Mouse (Mus musculus) embryonic facial prominence, embryonic 11.5 days (tissue): ENCODE data around the gene Tfpi. TPM values are rescaled to one million over a fixed set of nuclear protein-coding genes. Genes with fewer than 3 reads are reported as not detected.
A peak's percentile ranks its signal among the peaks of the same experiment; 100 is the strongest.

ENCODE experiments used
- ATAC-seq: fragments of 200-750 bp; cut with Nextera tagmentation; replicated peaks from 2 replicates; pipeline ENCODE4 v1.8.0; 2017; ENCODE audit warnings: low read depth; ENCODE audit not compliant: insufficient number of reproducible peaks, low FRiP score, low TSS enrichment
- DNase-seq: peaks from one replicate; pipeline ENCODE4 v3.0.0-alpha.2; 2015; ENCODE audit warnings: low spot score
- H3K27ac ChIP-seq: fragments of 300-500 bp; sonication (generic); replicated peaks from 2 replicates; pipeline ENCODE4 v1.5.1; 2014; ENCODE audit warnings: mild to moderate bottlenecking, low read depth, low read length, control low read depth
- H3K27me3 ChIP-seq: fragments of 300-500 bp; sonication (generic); 2 replicates; pipeline ENCODE4 v1.6.1; 2014; ENCODE audit warnings: mild to moderate bottlenecking, low read length, moderate library complexity, mixed read lengths; ENCODE audit not compliant: control insufficient read depth, insufficient read depth
- H3K36me3 ChIP-seq: fragments of 300-500 bp; sonication (generic); replicated peaks from 2 replicates; pipeline ENCODE4 v1.6.1; 2014; ENCODE audit warnings: low read depth, mild to moderate bottlenecking, low read length, moderate library complexity, mixed read lengths; ENCODE audit not compliant: control insufficient read depth, insufficient read depth
- H3K4me1 ChIP-seq: fragments of 300-500 bp; sonication (generic); 2 replicates; pipeline ENCODE4 v1.6.1; 2014; ENCODE audit warnings: low read length, mixed read lengths; ENCODE audit not compliant: control insufficient read depth, insufficient read depth
- H3K4me2 ChIP-seq: fragments of 300-500 bp; sonication (generic); 2 replicates; pipeline ENCODE4 v1.6.1; 2014; ENCODE audit warnings: low read depth, mild to moderate bottlenecking, control low read depth, low read length, moderate library complexity
- H3K4me3 ChIP-seq: fragments of 300-500 bp; sonication (generic); 2 replicates; pipeline ENCODE4 v1.5.1; 2014; ENCODE audit warnings: low read depth, low read length, control low read depth
- H3K9ac ChIP-seq: fragments of 300-500 bp; sonication (generic); replicated peaks from 2 replicates; pipeline ENCODE4 v1.6.1; 2014; ENCODE audit warnings: mild to moderate bottlenecking, control low read depth, low read length
- H3K9me3 ChIP-seq: fragments of 300-500 bp; sonication (generic); replicated peaks from 2 replicates; pipeline ENCODE4 v1.6.1; 2016; ENCODE audit warnings: mild to moderate bottlenecking, low read length, inconsistent platforms, mixed read lengths; ENCODE audit not compliant: control insufficient read depth
- WGBS: fragments of 180-500 bp; shearing (Covaris S2); extraction: QIAGEN DNeasy Blood & Tissue Kit; methylation state at CpG from one replicate; pipeline ENCODE4 v1.1.7; 2014; 5-methylcytosine and 5-hydroxymethylcytosine counted together
- polyA plus RNA-seq: library from polyadenylated mRNA; unstranded; fragments of >200 nt; fragmentation: Nextera tagmentation; extraction: Ambion mirVana; gene quantifications from 2 replicates; pipeline ENCODE4 v1.2.1, GENCODE M21; 2014

Tfpi gene
- polyA plus RNA-seq, 1 experiment from 2014 or later = 20.8 TPM

DNA sequence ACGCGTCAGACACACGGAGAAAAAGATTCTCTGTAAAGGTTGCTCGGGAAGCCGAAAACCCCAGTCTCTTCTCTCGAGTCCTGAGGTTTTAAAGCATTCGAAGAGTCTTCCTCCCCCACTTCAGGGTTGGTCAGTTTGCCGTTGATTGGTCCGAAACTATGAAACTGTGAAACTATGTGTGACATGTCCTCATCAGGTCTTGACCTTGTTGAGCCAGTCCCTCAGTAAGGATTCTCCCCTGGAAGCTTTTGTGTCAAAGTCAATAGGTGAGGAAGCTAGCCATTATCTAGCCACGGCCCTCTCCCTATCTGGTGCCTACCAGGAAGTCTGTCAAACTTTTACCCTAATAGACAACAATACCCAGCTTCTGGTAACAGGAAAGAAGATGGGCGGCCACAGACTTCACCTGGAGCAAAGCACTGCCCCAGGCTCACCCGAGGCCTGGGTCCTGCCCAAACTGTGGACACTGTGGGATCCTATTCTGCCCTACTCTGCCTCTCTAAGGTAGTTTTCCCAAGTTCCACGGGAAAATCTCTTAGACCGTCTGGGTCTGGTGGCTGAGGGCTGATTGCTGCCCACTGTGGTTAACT lies 2.5 kb downstream of the Tfpi start:
- no peak overlapping the region for H3K27ac ChIP-seq
- no peak for ATAC-seq
- H3K9ac ChIP-seq = no peak overlapping the region

DNA sequence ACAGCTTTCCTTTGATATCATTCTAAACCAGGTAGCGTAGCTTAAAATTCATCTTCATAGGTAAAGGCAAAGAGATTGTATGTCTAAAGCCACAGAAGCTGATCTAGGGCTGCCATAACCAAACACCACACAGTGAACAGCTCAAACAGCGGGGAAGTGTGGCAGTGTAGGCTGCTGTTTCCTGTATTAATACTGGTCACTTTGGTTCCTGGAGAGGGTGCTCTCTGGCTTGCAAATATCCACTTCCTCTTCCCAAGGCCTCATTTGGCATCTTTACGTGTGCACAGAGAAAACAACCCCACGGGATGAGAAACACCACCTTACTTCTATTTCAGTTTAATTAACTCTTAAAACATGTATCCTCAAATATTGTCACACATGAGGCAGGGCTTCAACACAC lies 9.2 kb downstream of the Tfpi start:
- WGBS = 90% methylated on average over 4 of the region's 4 CpGs
- Histone ChIP-seq H3K9me3 (no peaks in the 10 kb centered on the region), H3K36me3 (no peaks in the 10 kb centered on the region), H3K4me3 (no peak overlapping the region), H3K4me1 (no peaks in the 10 kb centered on the region), H3K9ac (no peak overlapping the region), H3K4me2 (no peak overlapping the region), H3K27me3 (no peaks in the 10 kb centered on the region), H3K27ac (no peak overlapping the region)
- no peak for DNase-seq
- no peak for ATAC-seq

More for the DNA sequence above, 2.5 kb downstream of the Tfpi start:
- no peak for DNase-seq
- H3K4me3 ChIP-seq = no peak overlapping the region
- no peaks in the 10 kb centered on the region for H3K9me3 ChIP-seq
- WGBS = 69% methylated on average over 14 of the region's 14 CpGs
- no peaks in the 10 kb centered on the region for H3K4me1 ChIP-seq
- no peak overlapping the region for H3K4me2 ChIP-seq
- no peaks in the 10 kb centered on the region for H3K36me3 ChIP-seq
- H3K27me3 ChIP-seq = no peaks in the 10 kb centered on the region

DNA sequence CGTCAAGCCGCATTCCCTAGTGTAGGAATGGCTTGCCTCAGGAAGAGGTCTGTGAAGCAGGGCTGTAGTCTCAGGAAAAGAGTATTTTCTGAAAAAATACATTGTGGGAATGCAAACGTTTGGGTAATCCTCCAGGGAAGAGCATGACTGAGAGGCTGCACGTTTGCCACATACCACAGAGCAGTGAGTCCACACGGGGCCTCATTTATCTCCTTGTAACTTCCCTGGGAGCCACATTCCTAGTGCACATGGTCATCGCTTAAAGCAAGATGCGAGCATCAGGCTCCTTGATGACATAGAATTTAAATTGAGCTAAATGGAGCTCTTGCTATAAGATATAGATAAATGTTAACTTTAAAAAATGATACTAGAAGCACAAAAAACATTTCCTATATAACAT lies 11.6 kb downstream of the Tfpi start:
- 37% methylated on average over 7 of the region's 7 CpGs for WGBS
- no peaks in the 10 kb centered on the region for H3K9me3 ChIP-seq
- ATAC-seq (no peak), DNase-seq (peak; percentile 38)
- no peaks in the 10 kb centered on the region for H3K4me1 ChIP-seq
- H3K27ac ChIP-seq = no peak overlapping the region
- no peaks in the 10 kb centered on the region for H3K27me3 ChIP-seq
- no peaks in the 10 kb centered on the region for H3K36me3 ChIP-seq
- no peak overlapping the region for H3K9ac ChIP-seq
- H3K4me3 ChIP-seq = no peak overlapping the region
- no peak overlapping the region for H3K4me2 ChIP-seq

DNA sequence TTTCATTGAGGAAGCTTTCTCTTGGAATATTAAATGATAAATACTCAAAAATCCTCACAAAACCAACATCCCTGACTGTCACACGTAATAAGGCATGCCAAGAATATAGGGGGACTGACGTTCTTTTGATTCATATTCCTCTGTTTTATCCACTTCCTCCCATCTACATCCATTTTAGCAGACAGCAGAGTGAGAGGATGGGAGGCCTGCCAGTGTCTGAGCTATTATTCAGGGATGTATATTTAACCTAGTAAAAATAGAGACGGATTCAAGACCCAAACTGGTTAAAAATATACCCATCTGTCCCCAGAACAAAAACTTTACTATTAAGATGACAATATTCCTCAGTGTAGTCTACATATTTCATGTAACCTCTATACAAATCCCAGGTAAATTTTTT lies 14.2 kb downstream of the Tfpi start:
- H3K27me3 ChIP-seq = no peaks in the 10 kb centered on the region
- WGBS = 83% methylated on average over 3 of the region's 3 CpGs
- no peak for ATAC-seq

DNA sequence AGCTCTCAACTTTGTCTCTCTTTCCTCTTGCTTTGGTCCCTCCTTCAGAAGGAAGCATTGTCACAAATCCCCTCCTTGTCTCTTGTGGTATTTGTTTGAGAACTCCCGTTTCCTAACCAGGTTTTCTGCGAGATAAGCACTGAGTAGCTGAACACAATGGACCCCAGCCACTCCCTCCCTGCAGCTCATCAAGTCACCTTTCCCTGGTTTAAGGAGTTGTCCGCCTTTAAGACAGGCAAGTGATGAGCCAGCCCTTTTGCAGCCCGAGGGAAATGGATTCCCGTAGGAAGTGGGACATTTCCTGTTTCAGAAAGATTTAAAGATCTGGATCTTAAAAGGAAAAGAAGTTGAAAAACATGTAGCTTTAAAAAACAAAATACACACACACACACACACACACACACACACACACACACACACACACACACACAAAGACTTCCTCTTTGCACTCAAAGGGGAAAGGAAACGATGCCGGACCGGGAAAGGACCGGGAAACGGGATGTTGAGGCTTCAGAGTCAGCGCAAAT lies 16.9 kb downstream of the Tfpi start:
- no peaks in the 10 kb centered on the region for H3K27me3 ChIP-seq
- no peak overlapping the region for H3K4me2 ChIP-seq
- H3K4me3 ChIP-seq = no peak overlapping the region
- DNase-seq = no peak
- WGBS = 63% methylated on average over 11 of the region's 11 CpGs
- H3K36me3 ChIP-seq = no peaks in the 10 kb centered on the region
- no peak for ATAC-seq
- H3K27ac ChIP-seq = no peak overlapping the region
- no peaks in the 10 kb centered on the region for H3K4me1 ChIP-seq
- no peak overlapping the region for H3K9ac ChIP-seq
- H3K9me3 ChIP-seq = no peaks in the 10 kb centered on the region

More for the DNA sequence above, 14.2 kb downstream of the Tfpi start:
- Histone ChIP-seq H3K4me2 (no peak overlapping the region), H3K4me3 (no peak overlapping the region), H3K36me3 (no peaks in the 10 kb centered on the region), H3K27ac (no peak overlapping the region), H3K4me1 (no peaks in the 10 kb centered on the region), H3K9ac (no peak overlapping the region), H3K9me3 (no peaks in the 10 kb centered on the region)
- DNase-seq = no peak

DNA sequence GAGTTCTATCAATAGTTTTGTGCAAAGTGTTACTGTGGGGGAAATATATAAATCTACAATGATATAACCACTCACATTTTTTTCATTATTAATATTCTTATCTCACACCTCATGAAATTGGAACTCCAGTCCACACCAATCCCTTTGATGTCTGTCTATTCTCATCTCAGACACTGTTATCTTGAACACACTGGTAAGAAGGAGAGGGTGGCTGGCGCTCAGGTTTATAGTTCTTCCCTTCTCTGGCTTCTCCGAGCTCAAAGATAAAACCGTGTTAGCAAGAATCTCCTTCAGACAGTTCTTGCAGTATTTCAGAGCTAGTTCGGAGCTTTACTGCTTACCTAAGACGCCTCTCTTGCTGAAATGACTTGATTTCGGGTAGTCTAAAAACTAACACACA lies 19.4 kb downstream of the Tfpi start:
- Histone ChIP-seq H3K27ac (no peak overlapping the region), H3K9ac (no peak overlapping the region), H3K36me3 (no peaks in the 10 kb centered on the region), H3K27me3 (no peaks in the 10 kb centered on the region), H3K9me3 (no peaks in the 10 kb centered on the region), H3K4me3 (no peak overlapping the region), H3K4me2 (no peak overlapping the region), H3K4me1 (no peaks in the 10 kb centered on the region)
- ATAC-seq = no peak
- 87% methylated on average over 6 of the region's 6 CpGs for WGBS
- no peak for DNase-seq

DNA sequence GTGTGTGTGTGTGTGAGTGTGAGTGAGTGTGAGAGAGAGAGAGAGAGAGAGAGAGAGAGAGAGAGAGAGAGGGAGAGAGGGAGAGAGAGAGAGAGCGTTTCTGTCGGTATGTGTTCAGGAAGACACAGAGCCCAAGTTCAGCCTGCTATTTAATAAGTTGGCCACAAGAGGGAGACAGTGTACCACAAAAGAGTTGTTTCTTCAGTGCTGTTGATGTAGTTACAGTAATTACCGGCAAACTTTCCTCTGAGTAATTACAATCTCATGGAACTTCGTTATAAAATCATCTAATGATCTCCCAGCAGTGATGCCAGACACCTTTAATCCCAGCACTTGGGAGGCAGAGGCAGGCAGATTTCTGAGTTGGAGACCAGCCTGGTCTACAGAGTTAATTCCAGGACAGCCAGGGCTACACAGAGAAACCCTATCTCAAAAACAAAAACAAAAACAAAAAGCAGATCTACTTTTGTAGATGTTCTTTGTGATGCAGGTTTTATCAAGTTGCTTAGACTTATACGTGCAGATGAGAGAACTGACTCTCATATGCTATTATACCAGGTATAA lies 21.3 kb downstream of the Tfpi start:
- peak; percentile 89 for DNase-seq
- H3K9ac ChIP-seq = no peak overlapping the region
- H3K4me1 ChIP-seq = no peaks in the 10 kb centered on the region
- H3K4me2 ChIP-seq = no peak overlapping the region
- H3K9me3 ChIP-seq = no peaks in the 10 kb centered on the region
- H3K27ac ChIP-seq = no peak overlapping the region
- WGBS = 4% methylated on average over 5 of the region's 5 CpGs
- ATAC-seq = no peak
- H3K27me3 ChIP-seq = no peaks in the 10 kb centered on the region
- no peaks in the 10 kb centered on the region for H3K36me3 ChIP-seq
- no peak overlapping the region for H3K4me3 ChIP-seq

DNA sequence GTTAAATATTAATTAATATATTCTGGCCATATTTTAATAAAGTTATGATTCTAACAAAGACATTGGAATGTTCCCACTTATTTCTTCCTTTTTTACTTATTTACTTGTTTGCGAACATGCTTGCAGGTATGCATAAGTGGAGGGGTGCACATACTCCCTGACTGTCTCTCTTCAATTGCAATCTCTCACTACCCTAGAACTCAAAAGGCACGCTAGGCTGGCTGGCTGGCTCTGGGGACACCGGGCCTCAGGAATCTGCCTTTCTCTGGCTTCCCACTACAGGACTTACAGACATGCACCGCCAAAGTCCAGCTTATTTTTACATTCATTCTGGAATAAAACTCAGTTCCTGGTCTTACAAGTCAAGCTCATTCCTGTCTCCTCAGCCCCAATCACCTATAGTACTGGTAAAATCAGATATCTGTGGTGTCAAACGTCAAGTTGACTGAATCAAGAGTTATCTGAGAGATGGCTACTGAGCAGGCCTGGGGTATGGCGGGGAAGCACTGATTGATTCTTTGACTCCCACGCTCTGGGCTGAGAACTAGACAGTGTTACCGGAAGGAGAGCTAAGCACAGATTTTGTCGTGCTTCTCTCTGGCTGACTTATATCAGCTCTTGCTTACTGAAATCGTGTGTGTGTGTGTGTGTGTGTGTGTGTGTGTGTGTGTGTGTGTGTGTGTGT lies 21.9 kb downstream of the Tfpi start:
- no peak overlapping the region for H3K4me2 ChIP-seq

More for the DNA sequence above, 21.9 kb downstream of the Tfpi start:
- Histone ChIP-seq H3K27me3 (no peaks in the 10 kb centered on the region), H3K4me1 (no peaks in the 10 kb centered on the region), H3K9ac (no peak overlapping the region), H3K27ac (no peak overlapping the region), H3K4me3 (no peak overlapping the region), H3K9me3 (no peaks in the 10 kb centered on the region), H3K36me3 (no peaks in the 10 kb centered on the region)
- DNase-seq (no peak), ATAC-seq (0 out of 2 replicates have a peak, but pooled peaks have one; percentile 48)
- 61% methylated on average over 10 of the region's 10 CpGs for WGBS
